Mouse (Mus musculus) left cerebral cortex, postnatal 25 days (tissue): Measurements from ENCODE around the gene Samsn1. TPM values are rescaled to one million over a fixed set of nuclear protein-coding genes. Genes with fewer than 3 reads are reported as not detected.
A peak's percentile ranks its signal among the peaks of the same experiment; 100 is the strongest.
"Not testable (repeated sequence)": the region's sequence is repeated elsewhere in the genome, so short reads cannot be mapped to it uniquely, and the experiment has no call there.

Experiments
- DNase-seq, 2 experiments: peaks; one replicate each; pipeline ENCODE4 v3.0.0; 2022; ENCODE audit warnings: low spot score in 2 of 2, mixed read lengths in 1 of 2
- intact Hi-C: fragments of 180-260 bp; cut with DNase I; formaldehyde crosslinking; loops from one replicate; pipeline ENCODE4 v1.15.1; 2025
- total RNA-seq, 2 experiments: library from RNA; stranded (reverse); gene quantifications; 2 replicates each; pipeline ENCODE4 v1.2.3; 2021

Gene Samsn1
- total RNA-seq, 2 experiments from 2014 or later, result 1.4 to 2.3 TPM

GRCm38 (mm10) chr16:75889081-75889646 lies 132.9 kb downstream of the Samsn1 start:
- intact Hi-C loops, result no loop called here
- DNase-seq, result no peak

- no peak for DNase-seq
- intact Hi-C loops, result no loop called here
Measured at GRCm38 (mm10) chr16:75887203-75887602, 134.9 kb downstream of the Samsn1 start.

GRCm38 (mm10) chr16:75878885-75879284 lies 143.2 kb downstream of the Samsn1 start:
- no peak for DNase-seq
- intact Hi-C loops, result no loop called here

GRCm38 (mm10) chr16:75877170-75877569 lies 144.9 kb downstream of the Samsn1 start:
- intact Hi-C loops, result no loop called here
- peak in 1 of 2 experiments; percentile 2 for DNase-seq

GRCm38 (mm10) chr16:75875896-75876295 lies 146.2 kb downstream of the Samsn1 start:
- intact Hi-C loops, result no loop called here
- no peak for DNase-seq

GRCm38 (mm10) chr16:75874508-75874907 lies 147.6 kb downstream of the Samsn1 start:
- no peak for DNase-seq
- intact Hi-C loops, result no loop called here

GRCm38 (mm10) chr16:75872241-75872640 lies 149.8 kb downstream of the Samsn1 start:
- intact Hi-C loops, result no loop called here
- no peak for DNase-seq

- intact Hi-C loops, result no loop called here
- DNase-seq, result no peak
Measured at GRCm38 (mm10) chr16:75867400-75867799, 154.7 kb downstream of the Samsn1 start.

- intact Hi-C loops, result no loop called here
- peak in 1 of 2 experiments; percentile 28 for DNase-seq
Measured at GRCm38 (mm10) chr16:75865505-75865904, 156.6 kb downstream of the Samsn1 start.

- DNase-seq, result no peak
- intact Hi-C loops, result no loop called here
Measured at GRCm38 (mm10) chr16:75864673-75865072, 157.4 kb downstream of the Samsn1 start.

- intact Hi-C loops, result no loop called here
- DNase-seq, result no peak
Measured at GRCm38 (mm10) chr16:75856343-75856742, 165.7 kb downstream of the Samsn1 start.

GRCm38 (mm10) chr16:75855402-75855801 lies 166.7 kb downstream of the Samsn1 start:
- intact Hi-C loops, result no loop called here
- no peak for DNase-seq

- DNase-seq, result no peak
- intact Hi-C loops, result no loop called here
Measured at GRCm38 (mm10) chr16:75853556-75854271, 168.4 kb downstream of the Samsn1 start.

- intact Hi-C loops, result no loop called here
- no peak for DNase-seq
Measured at GRCm38 (mm10) chr16:75852485-75852884, 169.6 kb downstream of the Samsn1 start.

GRCm38 (mm10) chr16:75849039-75849438 lies 173.0 kb downstream of the Samsn1 start:
- DNase-seq, result no peak

GRCm38 (mm10) chr16:75843653-75844062 lies 178.4 kb downstream of the Samsn1 start:
- intact Hi-C loops, result no loop called here
- peak; percentile 6 to 10 for DNase-seq

More at GRCm38 (mm10) chr16:75849039-75849438, 173.0 kb downstream of the Samsn1 start:
- intact Hi-C loops, result no loop called here

GRCm38 (mm10) chr16:75843031-75843430 lies 179.1 kb downstream of the Samsn1 start:
- no peak for DNase-seq
- intact Hi-C loops, result no loop called here

- intact Hi-C loops, result no loop called here
- no peak for DNase-seq
Measured at GRCm38 (mm10) chr16:75842569-75842968, 179.5 kb downstream of the Samsn1 start.

- no peak for DNase-seq
- intact Hi-C loops, result no loop called here
Measured at GRCm38 (mm10) chr16:75837728-75838451, 184.2 kb downstream of the Samsn1 start.

GRCm38 (mm10) chr16:75831390-75831789 lies 190.7 kb downstream of the Samsn1 start:
- intact Hi-C loops, result no loop called here
- DNase-seq, result no peak

GRCm38 (mm10) chr16:75826949-75827348 lies 195.1 kb downstream of the Samsn1 start:
- DNase-seq, intact Hi-C loops: not testable (repeated sequence)
